Mouse (Mus musculus) erythroblast, embryonic 14.5 days (primary cell): Measurements from ENCODE around the gene Litaf. TPM values are rescaled to one million over a fixed set of nuclear protein-coding genes. Genes with fewer than 3 reads are reported as not detected.

Experiments used
- H3K27me3 ChIP-seq: 2 replicates; pipeline ENCODE4 v1.6.1; 2012; ENCODE audit warnings: inconsistent platforms; ENCODE audit not compliant: control insufficient read depth
- H3K36me3 ChIP-seq: 2 replicates; pipeline ENCODE4 v1.6.1; 2012; ENCODE audit warnings: mild to moderate bottlenecking, inconsistent platforms; ENCODE audit not compliant: control insufficient read depth
- H3K4me1 ChIP-seq: 2 replicates; pipeline ENCODE4 v1.6.1; 2012; ENCODE audit warnings: inconsistent platforms; ENCODE audit not compliant: control insufficient read depth
- H3K4me3 ChIP-seq: replicated peaks from 2 replicates; pipeline ENCODE3; 2012; ENCODE audit warnings: moderate library complexity, mild to moderate bottlenecking, inconsistent platforms
- H3K9me3 ChIP-seq: 2 replicates; pipeline ENCODE4 v1.6.1; 2012; ENCODE audit warnings: low read length, inconsistent platforms, mixed read lengths; ENCODE audit not compliant: control insufficient read depth
- GATA1 ChIP-seq: IDR thresholded peaks from 2 replicates; pipeline ENCODE4 v1.6.1; 2012; ENCODE audit warnings: low read length, inconsistent platforms, mixed read lengths
- TAL1 ChIP-seq: IDR thresholded peaks from 3 replicates; pipeline ENCODE4 v1.6.1; 2012; ENCODE audit warnings: low read length, inconsistent platforms, mixed read lengths
- polyA plus RNA-seq: library from polyadenylated mRNA; stranded (reverse); fragments of >175 nt; gene quantifications from 2 replicates; pipeline ENCODE4 v1.2.3, GENCODE M21; 2012

The Litaf gene
- polyA plus RNA-seq, 1 experiment, result 1.1 TPM

- Histone ChIP-seq H3K4me1 (no peaks in the 10 kb centered on the region), H3K4me3 (no peak overlapping the region), H3K36me3 (no peaks in the 10 kb centered on the region), H3K9me3 (no peaks in the 10 kb centered on the region), H3K27me3 (no peaks in the 10 kb centered on the region)
- TF ChIP-seq GATA1, result no peak
- TF ChIP-seq TAL1, result no peak
Measured at GRCm38 (mm10) chr16:11055916-11056315, 10.0 kb downstream of the Litaf start.

DNA sequence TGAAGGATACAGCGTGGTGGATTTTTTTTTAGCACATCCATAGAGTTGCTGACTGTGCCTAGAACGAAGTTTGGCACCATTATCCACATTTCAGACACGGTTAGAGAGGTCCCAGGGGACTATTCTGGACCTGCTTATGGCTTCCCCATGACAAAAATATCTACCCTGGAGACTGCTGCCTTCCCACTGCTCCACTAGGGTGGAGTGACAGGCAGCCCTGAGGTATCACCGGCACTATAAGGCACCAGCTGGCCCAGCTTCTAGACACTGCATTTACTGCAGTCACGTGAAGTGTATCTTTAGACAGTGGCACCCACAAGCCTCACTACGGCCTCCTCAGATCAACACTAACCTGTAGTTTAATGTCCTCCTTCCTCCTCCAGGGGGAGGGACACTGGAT, 11.1 kb downstream of the Litaf start:
- no peak overlapping the region for H3K4me3 ChIP-seq
- no peaks in the 10 kb centered on the region for H3K36me3 ChIP-seq
- H3K9me3 ChIP-seq, result no peaks in the 10 kb centered on the region
- H3K27me3 ChIP-seq, result no peaks in the 10 kb centered on the region
- no peaks in the 10 kb centered on the region for H3K4me1 ChIP-seq
- TF ChIP-seq TAL1 (no peak), GATA1 (no peak)

DNA sequence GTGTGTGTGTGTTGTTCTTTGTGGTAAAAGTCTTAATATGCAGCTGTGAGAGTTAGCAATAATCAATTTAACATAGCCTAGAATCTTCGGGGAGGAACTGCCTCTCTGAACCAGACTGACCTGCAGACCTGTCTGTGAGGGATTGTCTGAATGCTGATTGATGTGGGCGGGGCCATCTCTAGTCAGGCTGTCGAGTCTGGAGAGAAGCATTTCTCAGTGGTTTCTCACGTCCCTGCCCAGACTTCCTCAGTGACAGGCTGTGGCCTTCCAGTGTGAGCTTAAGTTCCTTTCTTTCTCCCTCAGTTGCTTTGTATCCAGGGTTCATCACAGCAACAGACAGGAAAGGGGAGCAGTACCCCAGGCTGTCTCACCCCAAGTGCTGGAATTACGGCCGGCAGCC, 11.5 kb downstream of the Litaf start:
- Histone ChIP-seq H3K4me1 (no peaks in the 10 kb centered on the region), H3K36me3 (no peaks in the 10 kb centered on the region)

DNA sequence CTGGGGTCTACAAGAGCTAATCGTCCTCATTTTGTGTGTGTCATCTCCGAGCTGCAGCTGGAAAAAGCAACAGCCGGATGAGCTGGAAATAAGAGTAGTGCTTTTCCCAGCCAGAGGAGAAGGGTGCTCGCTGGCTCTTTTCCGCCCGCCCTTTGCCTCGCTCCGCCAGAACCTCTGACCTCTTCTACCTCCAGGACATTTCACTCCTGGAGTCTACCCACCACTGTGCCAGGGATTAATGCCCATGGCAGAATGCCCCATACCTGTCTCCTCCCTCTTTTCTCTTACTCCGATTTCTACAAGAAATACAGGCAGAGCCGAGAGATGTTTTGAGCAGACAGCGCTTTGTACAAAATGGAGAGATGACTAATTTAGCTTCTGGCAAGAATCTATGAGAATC, 14.8 kb downstream of the Litaf start:
- H3K4me3 ChIP-seq, result no peak overlapping the region
- H3K9me3 ChIP-seq, result no peaks in the 10 kb centered on the region
- TF ChIP-seq GATA1, result no peak
- TF ChIP-seq TAL1, result no peak
- H3K27me3 ChIP-seq, result no peaks in the 10 kb centered on the region
- no peaks in the 10 kb centered on the region for H3K4me1 ChIP-seq
- H3K36me3 ChIP-seq, result no peaks in the 10 kb centered on the region

More for the DNA sequence above, 11.5 kb downstream of the Litaf start:
- H3K27me3 ChIP-seq, result no peaks in the 10 kb centered on the region
- TF ChIP-seq GATA1 (no peak), TAL1 (no peak)
- H3K9me3 ChIP-seq, result no peaks in the 10 kb centered on the region
- H3K4me3 ChIP-seq, result no peak overlapping the region

DNA sequence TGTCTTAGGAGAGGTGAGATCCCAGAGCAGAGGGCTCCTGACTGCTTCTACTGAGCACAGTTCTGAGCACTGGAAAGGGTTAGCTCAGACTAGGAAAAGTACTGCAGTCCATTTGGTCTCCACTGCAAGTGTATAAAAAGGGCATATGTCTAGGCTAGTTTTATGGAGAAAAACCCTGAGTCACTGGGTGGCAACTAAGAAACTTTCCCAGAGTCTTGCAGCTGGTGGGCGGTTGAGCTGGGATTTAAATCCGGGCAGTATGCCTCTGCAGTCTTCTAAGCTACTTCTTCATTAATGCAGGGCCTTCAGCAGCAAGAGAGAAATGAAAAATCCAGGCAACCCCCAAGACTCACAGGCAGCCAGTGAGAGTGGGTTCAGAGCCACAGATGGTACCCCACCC, 15.7 kb downstream of the Litaf start:
- Histone ChIP-seq H3K4me1 (no peaks in the 10 kb centered on the region), H3K9me3 (no peaks in the 10 kb centered on the region), H3K4me3 (no peak overlapping the region), H3K27me3 (no peaks in the 10 kb centered on the region), H3K36me3 (no peaks in the 10 kb centered on the region)
- TF ChIP-seq GATA1, result no peak
- no peak for TF ChIP-seq TAL1

DNA sequence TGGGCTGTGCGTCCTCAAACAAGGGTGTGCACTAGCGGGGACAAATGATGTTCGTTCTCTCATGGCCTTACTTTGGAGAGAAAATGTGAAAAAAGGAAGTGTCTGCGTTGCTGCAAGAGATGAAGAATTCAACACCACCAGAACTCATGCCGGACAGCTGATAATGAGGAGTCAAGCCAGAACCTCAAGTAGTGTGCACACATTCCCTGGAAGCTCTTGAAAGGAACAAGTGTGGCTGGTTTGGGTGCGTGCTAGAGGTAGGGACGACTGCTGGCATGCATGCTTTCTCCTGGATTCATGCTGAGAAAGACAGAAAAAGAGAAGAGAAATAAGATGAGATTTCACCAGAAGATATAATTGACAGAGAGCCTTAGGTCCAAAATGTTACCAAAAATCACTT, 18.8 kb downstream of the Litaf start:
- TF ChIP-seq TAL1, result no peak
- TF ChIP-seq GATA1, result no peak
- Histone ChIP-seq H3K36me3 (no peaks in the 10 kb centered on the region), H3K9me3 (no peaks in the 10 kb centered on the region), H3K27me3 (no peaks in the 10 kb centered on the region), H3K4me3 (no peak overlapping the region), H3K4me1 (no peaks in the 10 kb centered on the region)

DNA sequence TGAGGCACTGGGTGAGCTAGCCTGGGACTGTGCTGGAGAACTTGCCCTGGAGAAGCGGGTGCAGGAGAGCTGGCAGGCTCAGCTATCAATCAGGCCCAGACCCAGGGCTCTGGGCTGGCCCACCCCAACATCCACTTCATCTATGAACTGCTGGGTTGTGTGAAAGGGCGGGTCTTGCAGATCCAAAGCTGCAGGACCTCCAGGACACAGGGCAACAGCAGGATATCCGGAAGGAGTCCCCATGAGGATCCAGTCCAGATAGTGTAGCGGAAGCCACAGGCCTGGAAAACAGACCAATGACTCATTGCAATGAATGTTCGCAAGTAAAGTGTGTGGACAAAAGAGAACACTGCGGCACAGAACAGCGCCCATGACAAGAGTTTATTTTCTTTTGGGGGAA, 19.5 kb downstream of the Litaf start:
- no peak overlapping the region for H3K4me3 ChIP-seq
- H3K27me3 ChIP-seq, result no peaks in the 10 kb centered on the region
- H3K9me3 ChIP-seq, result no peaks in the 10 kb centered on the region
- H3K36me3 ChIP-seq, result no peaks in the 10 kb centered on the region
- H3K4me1 ChIP-seq, result no peaks in the 10 kb centered on the region
- TF ChIP-seq GATA1, result no peak
- no peak for TF ChIP-seq TAL1

DNA sequence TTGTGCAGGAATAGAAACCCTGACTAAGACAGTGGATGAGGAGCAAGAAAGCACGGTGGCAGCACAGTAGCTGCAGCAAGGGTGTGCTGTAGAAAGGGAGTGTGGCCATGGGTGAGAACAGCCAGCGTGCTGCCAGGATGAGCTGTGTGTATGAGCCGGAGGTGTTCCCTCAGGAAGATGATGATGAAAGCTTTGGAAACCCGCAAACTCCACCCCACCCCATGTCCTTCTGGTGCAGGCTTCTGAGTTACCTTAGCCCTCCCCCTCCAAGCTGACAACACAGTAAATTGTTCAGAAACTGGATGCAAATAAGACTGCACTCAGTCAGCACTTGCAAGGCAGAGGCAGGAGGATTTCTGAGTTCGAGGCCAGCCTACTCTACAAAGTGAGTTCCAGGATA, 22.7 kb downstream of the Litaf start:
- H3K36me3 ChIP-seq, result no peaks in the 10 kb centered on the region
- H3K4me1 ChIP-seq, result no peaks in the 10 kb centered on the region
- H3K9me3 ChIP-seq, result no peaks in the 10 kb centered on the region
- TF ChIP-seq GATA1 (no peak), TAL1 (no peak)
- no peak overlapping the region for H3K4me3 ChIP-seq
- no peaks in the 10 kb centered on the region for H3K27me3 ChIP-seq

- no peak overlapping the region for H3K4me3 ChIP-seq
- no peaks in the 10 kb centered on the region for H3K4me1 ChIP-seq
- TF ChIP-seq TAL1, result no peak
- TF ChIP-seq GATA1, result no peak
- H3K27me3 ChIP-seq, result no peaks in the 10 kb centered on the region
- no peaks in the 10 kb centered on the region for H3K36me3 ChIP-seq
- no peaks in the 10 kb centered on the region for H3K9me3 ChIP-seq
Measured at GRCm38 (mm10) chr16:11040603-11041002, 25.4 kb downstream of the Litaf start.

DNA sequence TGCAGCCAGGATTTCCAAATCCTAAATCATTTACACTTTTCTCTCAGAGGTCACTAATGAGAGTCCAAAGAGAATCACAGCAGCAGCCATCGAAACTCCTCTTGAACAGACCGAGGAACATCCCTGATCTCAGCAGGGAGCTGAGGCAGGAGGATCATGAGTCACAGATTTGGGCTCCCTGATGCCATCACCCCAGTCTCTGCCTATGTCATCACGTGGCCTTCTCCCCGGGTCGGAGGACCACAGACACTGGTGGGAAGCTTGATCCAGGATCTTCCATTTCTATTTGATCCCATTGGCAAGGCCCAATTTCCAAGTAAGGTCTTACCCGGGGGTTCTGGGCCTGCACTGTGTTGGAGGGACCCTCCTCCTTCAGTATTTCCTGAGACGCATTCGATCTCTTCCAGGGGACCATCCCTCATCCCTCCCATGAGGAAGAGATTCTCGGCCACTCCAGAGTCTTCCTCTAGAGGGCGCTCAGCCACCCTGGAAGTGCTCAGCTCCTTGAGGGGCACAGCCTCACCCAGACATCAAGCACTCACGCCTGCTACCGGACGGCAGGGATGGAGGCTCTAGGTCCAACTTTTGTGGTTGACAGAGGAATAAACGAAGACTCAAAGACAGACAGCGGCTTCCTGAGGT, 30.0 kb downstream of the Litaf start:
- Histone ChIP-seq H3K4me1 (no peaks in the 10 kb centered on the region), H3K9me3 (no peaks in the 10 kb centered on the region), H3K27me3 (no peaks in the 10 kb centered on the region), H3K36me3 (no peaks in the 10 kb centered on the region), H3K4me3 (no peak overlapping the region)
- no peak for TF ChIP-seq TAL1
- TF ChIP-seq GATA1, result no peak
